Mouse (Mus musculus): Measurements from ENCODE around the gene Glipr2.
A peak's percentile ranks its signal among the peaks of the same experiment; 100 is the strongest.

Glipr2 gene

GRCm38 (mm10) chr4:43970393-43971330 is 13.5 kb downstream of the Glipr2 start:
- no peak for DNase-seq (ENCODE audit: low spot score)

GRCm38 (mm10) chr4:43971541-43972136 is 14.4 kb downstream of the Glipr2 start:
- no peak for DNase-seq (ENCODE audit: low spot score)

GRCm38 (mm10) chr4:43972137-43972591 is 15.0 kb downstream of the Glipr2 start:
- peak; percentile 71 for DNase-seq (ENCODE audit: low spot score)

- DNase-seq (ENCODE audit: low spot score): no peak
Measured at GRCm38 (mm10) chr4:43973526-43973981, 16.4 kb downstream of the Glipr2 start.

- no peak for DNase-seq (ENCODE audit: low spot score)
Measured at GRCm38 (mm10) chr4:43974914-43975616, 17.9 kb downstream of the Glipr2 start.

- DNase-seq (ENCODE audit: low spot score): no peak
Measured at GRCm38 (mm10) chr4:43976223-43976740, 19.1 kb downstream of the Glipr2 start.

GRCm38 (mm10) chr4:43978521-43979443 is 21.6 kb downstream of the Glipr2 start:
- no peak for DNase-seq (ENCODE audit: low spot score)

- no peak for DNase-seq (ENCODE audit: low spot score)
Measured at GRCm38 (mm10) chr4:43979746-43980145, 22.5 kb downstream of the Glipr2 start.

- no peak for DNase-seq (ENCODE audit: low spot score)
Measured at GRCm38 (mm10) chr4:43980236-43980635, 23.0 kb downstream of the Glipr2 start.

GRCm38 (mm10) chr4:43980846-43981245 is 23.6 kb downstream of the Glipr2 start:
- DNase-seq (ENCODE audit: low spot score): no peak

- DNase-seq (ENCODE audit: low spot score): no peak
Measured at GRCm38 (mm10) chr4:43981251-43981650, 24.1 kb downstream of the Glipr2 start.

- peak; percentile 85 for DNase-seq (ENCODE audit: low spot score)
Measured at GRCm38 (mm10) chr4:43982053-43982732, 25.0 kb downstream of the Glipr2 start.

- DNase-seq (ENCODE audit: low spot score): no peak
Measured at GRCm38 (mm10) chr4:43983181-43983580, 26.0 kb downstream of the Glipr2 start, which contains the start of gene Ccin. Gene Ccin (plus strand): TSS chr4:43983483.

GRCm38 (mm10) chr4:43983756-43984155 is 26.6 kb downstream of the Glipr2 start:
- DNase-seq (ENCODE audit: low spot score): no peak

GRCm38 (mm10) chr4:43984326-43984725 is 27.1 kb downstream of the Glipr2 start:
- DNase-seq (ENCODE audit: low spot score): no peak

GRCm38 (mm10) chr4:43988976-43989375 is 31.8 kb downstream of the Glipr2 start:
- DNase-seq (ENCODE audit: low spot score): no peak

- DNase-seq (ENCODE audit: low spot score): no peak
Measured at GRCm38 (mm10) chr4:43993072-43993471, 35.9 kb downstream of the Glipr2 start.

- DNase-seq (ENCODE audit: low spot score): no peak
Measured at GRCm38 (mm10) chr4:43994342-43994741, 37.1 kb downstream of the Glipr2 start.

GRCm38 (mm10) chr4:44003622-44004021 is 46.4 kb downstream of the Glipr2 start:
- no peak for DNase-seq (ENCODE audit: low spot score)

GRCm38 (mm10) chr4:44004126-44004525 is 46.9 kb downstream of the Glipr2 start, which contains the start of gene Clta:
Gene Clta (plus strand): TSS chr4:44004452.
- peak; percentile 25 for DNase-seq (ENCODE audit: low spot score)
